Mouse (Mus musculus) cerebellum, adult 2 months (tissue): ENCODE measurements around the gene Cd38. TPM values are rescaled to one million over a fixed set of nuclear protein-coding genes. Genes with fewer than 3 reads are reported as not detected.

Source experiments
- DNase-seq, 2 experiments: peaks; one replicate each; pipeline ENCODE4 v3.0.0; 2021
- H3K27ac ChIP-seq: fragments of 200-500 bp; 2 replicates; pipeline ENCODE4 v1.5.1; 2012; ENCODE audit warnings: low read length, control low read depth, inconsistent platforms; ENCODE audit not compliant: insufficient read depth
- H3K27me3 ChIP-seq: fragments of 200-500 bp; 2 replicates; pipeline ENCODE4 v1.6.1; 2012; ENCODE audit warnings: inconsistent platforms, mild to moderate bottlenecking, low read length, moderate library complexity; ENCODE audit not compliant: control insufficient read depth, insufficient read depth
- H3K4me1 ChIP-seq: fragments of 200-500 bp; 2 replicates; pipeline ENCODE4 v1.6.1; 2011; ENCODE audit warnings: low read length; ENCODE audit not compliant: control insufficient read depth, insufficient read depth
- H3K4me3 ChIP-seq: fragments of 200-500 bp; replicated peaks from 2 replicates; pipeline ENCODE3; 2011; ENCODE audit warnings: mild to moderate bottlenecking, low read depth, low read length, control low read depth; ENCODE audit not compliant: insufficient read depth
- CTCF ChIP-seq: fragments of 200-500 bp; IDR thresholded peaks from 2 replicates; pipeline ENCODE4 v1.5.1; 2011; ENCODE audit warnings: low read depth, mild to moderate bottlenecking, control low read depth, low read length, moderate library complexity, borderline replicate concordance; ENCODE audit not compliant: insufficient read depth
- POLR2A ChIP-seq: fragments of 200-500 bp; IDR thresholded peaks from 2 replicates; pipeline ENCODE4 v1.6.1; 2011; ENCODE audit warnings: low read length, control low read depth, borderline replicate concordance; ENCODE audit not compliant: insufficient read depth
- WGBS: fragments of 180-500 bp; shearing (Covaris S2); methylation state at CpG from one replicate; pipeline ENCODE4 v1.1.7; 2018; 5-methylcytosine and 5-hydroxymethylcytosine counted together
- polyA plus RNA-seq: library from polyadenylated mRNA; depleted of rRNA; stranded (reverse); fragments of >200 nt; gene quantifications from 2 replicates; pipeline ENCODE4 v1.2.3, GENCODE M21; 2012

Gene Cd38
- polyA plus RNA-seq, 1 experiment: 14.6 TPM

DNA sequence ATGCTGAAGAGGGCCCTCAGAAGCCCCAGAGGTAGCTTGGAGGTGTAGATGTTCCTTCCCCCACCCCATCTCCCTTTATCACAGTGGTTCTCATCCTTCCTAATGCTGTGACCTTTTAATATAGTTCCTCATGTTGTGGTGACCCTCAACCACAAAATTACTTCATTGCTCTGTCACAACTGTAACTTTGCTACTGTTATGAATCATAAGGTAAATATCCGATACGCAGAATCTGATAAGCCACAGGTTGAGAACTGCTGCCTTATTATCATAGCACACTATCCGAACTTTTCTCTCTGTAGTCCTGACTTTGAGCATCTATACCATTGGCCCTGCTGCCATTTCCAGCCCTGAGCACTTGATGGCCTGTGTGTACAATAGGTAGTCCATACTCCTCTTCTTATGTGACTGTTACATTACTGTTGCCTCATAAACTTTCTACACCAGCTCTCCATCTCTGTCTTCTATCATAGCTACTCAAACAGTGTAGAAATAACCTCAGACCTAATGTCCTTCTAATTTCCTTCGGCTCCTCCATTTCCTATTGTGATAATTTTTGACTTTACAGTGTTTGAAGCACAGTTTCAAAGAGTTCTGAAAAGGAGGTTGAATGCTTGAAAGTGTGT is 47.0 kb downstream of the Cd38 start:
- no peak for DNase-seq
- Histone ChIP-seq H3K27ac (no peak overlapping the region), H3K4me1 (no peaks in the 10 kb centered on the region), H3K4me3 (no peak overlapping the region), H3K27me3 (no peaks in the 10 kb centered on the region)
- WGBS: 92% methylated on average over 4 of the region's 4 CpGs
- TF ChIP-seq POLR2A: no peak
- TF ChIP-seq CTCF: no peak

DNA sequence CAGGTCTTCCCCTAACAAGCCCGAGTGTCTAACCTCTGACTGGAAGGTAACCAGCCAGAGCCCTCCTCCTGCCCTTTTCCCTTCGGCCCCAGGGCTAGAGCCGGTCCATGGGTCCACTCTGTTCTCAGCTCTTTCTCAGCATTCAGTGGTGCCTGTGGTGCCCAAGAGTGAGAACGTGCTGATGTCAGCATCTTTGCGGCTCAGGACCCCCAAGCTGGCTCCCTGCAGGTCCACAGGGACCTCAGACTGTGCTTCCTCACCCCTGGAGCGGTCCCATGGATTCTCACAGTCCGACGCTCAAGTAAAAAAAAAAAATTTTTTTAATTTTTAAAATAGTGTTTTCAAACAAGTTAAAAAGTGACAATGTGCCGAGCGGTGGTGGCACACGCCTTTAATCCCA is 53.5 kb downstream of the Cd38 start:
- Histone ChIP-seq H3K27ac (no peak overlapping the region), H3K4me3 (no peak overlapping the region), H3K27me3 (no peaks in the 10 kb centered on the region), H3K4me1 (no peaks in the 10 kb centered on the region)
- no peak for DNase-seq
- WGBS: 89% methylated on average over 11 of the region's 11 CpGs
- TF ChIP-seq CTCF: no peak
- no peak for TF ChIP-seq POLR2A

- no peaks in the 10 kb centered on the region for H3K27me3 ChIP-seq
- 38% methylated on average over 4 of the region's 4 CpGs for WGBS
- H3K27ac ChIP-seq: no peak overlapping the region
- no peak overlapping the region for H3K4me3 ChIP-seq
- H3K4me1 ChIP-seq: no peaks in the 10 kb centered on the region
- peak; percentile 9 to 37 for DNase-seq
- TF ChIP-seq CTCF (peak; percentile 62; the same call in 1 of the 2 replicates), POLR2A (no peak)
Observed at GRCm38 (mm10) chr5:43923933-43924332, 55.6 kb downstream of the Cd38 start.

DNA sequence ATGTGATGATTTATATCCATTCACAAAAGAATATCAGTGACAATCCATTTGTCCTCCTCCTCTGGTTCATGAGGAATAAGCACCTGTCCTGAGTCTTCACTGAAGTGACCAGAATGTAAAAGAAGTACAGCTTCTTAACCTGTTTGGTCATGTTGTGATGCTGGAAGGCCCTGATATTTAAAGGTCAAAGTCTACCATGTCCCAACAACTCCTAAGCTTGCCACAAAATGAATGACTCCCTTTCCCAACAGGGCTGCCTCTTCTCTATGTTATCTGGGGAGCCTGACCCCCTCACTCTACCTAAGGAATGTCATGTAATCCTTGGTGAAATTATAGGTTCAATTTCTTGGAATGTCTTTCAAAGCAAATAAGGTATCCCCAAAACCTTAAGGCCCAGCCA is 59.4 kb downstream of the Cd38 start:
- no peak overlapping the region for H3K27ac ChIP-seq
- TF ChIP-seq POLR2A: no peak
- DNase-seq: no peak

DNA sequence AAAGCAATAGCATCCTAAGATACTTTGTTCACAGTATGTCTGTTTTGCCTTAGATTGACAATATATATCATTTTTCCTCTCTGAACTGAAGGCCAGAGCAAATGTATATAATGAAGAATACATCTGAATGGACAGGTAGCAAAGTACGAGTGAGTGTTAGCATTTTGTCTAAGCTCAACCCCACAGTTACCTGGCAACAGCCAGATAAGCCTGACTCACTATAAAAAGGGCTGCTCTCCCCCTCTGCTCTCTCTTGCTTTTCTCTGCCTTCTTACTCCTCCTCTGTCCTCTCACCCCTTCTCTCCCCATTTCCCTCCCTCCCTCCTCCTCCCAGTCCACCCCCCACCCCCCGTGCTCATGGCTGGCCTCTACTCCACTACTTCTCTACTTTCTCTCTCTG is 64.9 kb downstream of the Cd38 start:
- Histone ChIP-seq H3K27me3 (no peaks in the 10 kb centered on the region), H3K4me1 (no peaks in the 10 kb centered on the region), H3K4me3 (no peak overlapping the region), H3K27ac (no peak overlapping the region)
- 44% methylated on average over 2 of the region's 2 CpGs for WGBS
- no peak for DNase-seq
- TF ChIP-seq CTCF: no peak
- no peak for TF ChIP-seq POLR2A

More for the DNA sequence above, 59.4 kb downstream of the Cd38 start:
- Histone ChIP-seq H3K4me1 (no peaks in the 10 kb centered on the region), H3K27me3 (no peaks in the 10 kb centered on the region), H3K4me3 (no peak overlapping the region)

DNA sequence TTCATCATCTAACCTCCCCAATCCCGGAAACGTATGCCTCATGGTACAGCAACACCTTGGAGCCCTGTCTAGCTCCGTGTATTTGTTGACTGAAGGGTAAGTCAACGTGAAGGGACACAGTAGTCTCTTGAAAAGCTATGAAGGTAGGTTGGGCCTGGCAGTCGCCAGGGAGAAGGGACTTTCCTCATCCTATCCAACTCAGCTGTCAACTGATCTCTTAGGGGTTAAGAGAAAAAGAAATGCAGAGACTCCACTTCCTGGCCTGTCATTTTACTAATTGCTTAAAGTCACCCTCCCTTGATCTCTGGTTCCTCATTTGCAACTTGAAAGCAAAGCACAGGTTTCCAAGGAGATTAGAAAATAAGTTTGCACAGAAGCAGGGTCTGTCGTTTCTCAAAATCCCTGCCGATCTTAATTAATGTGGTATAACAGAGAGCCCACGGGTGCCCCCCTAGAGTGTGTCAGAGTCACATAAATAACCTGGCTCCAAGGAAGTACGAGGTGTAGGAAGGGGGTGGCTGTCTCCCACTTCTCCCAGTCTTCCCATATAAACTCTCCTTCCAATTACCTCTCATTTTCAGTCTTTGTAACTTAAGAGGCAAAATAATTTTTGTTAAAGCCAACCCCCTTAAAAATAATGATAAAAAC is 79.1 kb downstream of the Cd38 start:
- Histone ChIP-seq H3K4me3 (no peak overlapping the region), H3K27me3 (no peaks in the 10 kb centered on the region; the same call in 1 of the 2 replicates), H3K4me1 (no peaks in the 10 kb centered on the region; the same call in 1 of the 2 replicates), H3K27ac (no peak overlapping the region)
- TF ChIP-seq CTCF (no peak), POLR2A (no peak)
- DNase-seq: no peak
- 51% methylated on average over 9 of the region's 9 CpGs for WGBS

GRCm38 (mm10) chr5:43948111-43948743 is 79.9 kb downstream of the Cd38 start:
- no peaks in the 10 kb centered on the region; the same call in 1 of the 2 replicates for H3K4me1 ChIP-seq
- WGBS: 6% methylated on average over 27 of the region's 27 CpGs
- no peaks in the 10 kb centered on the region; the same call in 1 of the 2 replicates for H3K27me3 ChIP-seq
- TF ChIP-seq CTCF (no peak), POLR2A (no peak)
- peak; percentile 14 for DNase-seq
- H3K4me3 ChIP-seq: peak overlapping the region; percentile 47
- no peak overlapping the region for H3K27ac ChIP-seq

DNA sequence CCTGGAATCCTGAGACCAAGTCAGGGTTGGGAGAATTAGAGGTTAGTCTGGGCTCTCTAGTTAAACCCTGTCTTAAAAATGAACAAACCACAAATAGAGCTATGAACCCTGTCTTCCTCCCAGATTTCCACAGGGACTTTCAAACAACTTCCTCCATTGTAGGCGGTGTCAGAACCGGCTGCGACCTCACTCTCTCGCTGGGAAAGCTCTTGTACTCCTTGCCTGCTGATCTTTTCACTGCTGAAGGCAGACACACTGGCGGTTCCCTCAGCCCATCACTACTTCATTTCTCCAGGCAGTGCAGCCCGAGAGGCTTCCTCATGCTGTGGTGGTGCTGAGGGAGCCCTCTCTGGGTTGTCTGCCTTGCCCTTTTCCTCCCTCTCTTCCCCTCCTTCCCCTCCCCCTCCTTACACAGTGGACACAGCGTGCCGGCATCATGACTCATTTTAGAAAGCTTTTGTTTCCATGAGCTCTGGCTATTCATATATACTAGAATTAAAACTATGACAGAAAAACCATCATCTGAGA is 80.5 kb downstream of the Cd38 start:
- no peaks in the 10 kb centered on the region; the same call in 1 of the 2 replicates for H3K4me1 ChIP-seq
- H3K27ac ChIP-seq: no peak overlapping the region
- H3K4me3 ChIP-seq: no peak overlapping the region
- TF ChIP-seq CTCF (no peak), POLR2A (no peak)
- 9% methylated on average over 8 of the region's 8 CpGs for WGBS
- no peaks in the 10 kb centered on the region; the same call in 1 of the 2 replicates for H3K27me3 ChIP-seq
- DNase-seq: peak in 1 of 2 experiments; percentile 0
